Mouse (Mus musculus) embryonic facial prominence, embryonic 10.5 days (tissue): ENCODE data around the gene Fam20b. TPM values are rescaled to one million over a fixed set of nuclear protein-coding genes. Genes with fewer than 3 reads are reported as not detected.
"Not testable (repeated sequence)": the region's sequence is repeated elsewhere in the genome, so short reads cannot be mapped to it uniquely, and the experiment has no call there.

Source experiments
- DNase-seq: peaks from one replicate; pipeline ENCODE4 v3.0.0-alpha.2; 2017; ENCODE audit warnings: low spot score
- H3K27ac ChIP-seq: fragments of 300-500 bp; sonication (generic); replicated peaks from 2 replicates; pipeline ENCODE4 v1.5.1; 2016; ENCODE audit warnings: mild to moderate bottlenecking
- H3K27me3 ChIP-seq: fragments of 300-500 bp; sonication (generic); replicated peaks from 2 replicates; pipeline ENCODE4 v1.6.1; 2016; ENCODE audit warnings: low read depth, mild to moderate bottlenecking; ENCODE audit not compliant: poor library complexity, severe bottlenecking
- H3K36me3 ChIP-seq: fragments of 300-500 bp; sonication (generic); replicated peaks from 2 replicates; pipeline ENCODE4 v1.6.1; 2016; ENCODE audit warnings: mild to moderate bottlenecking, moderate library complexity
- H3K4me1 ChIP-seq: fragments of 300-500 bp; sonication (generic); 2 replicates; pipeline ENCODE4 v1.6.1; 2016
- H3K4me3 ChIP-seq: fragments of 300-500 bp; sonication (generic); 2 replicates; pipeline ENCODE4 v1.5.1; 2016; ENCODE audit warnings: mild to moderate bottlenecking, moderate library complexity
- H3K9me3 ChIP-seq: fragments of 300-500 bp; sonication (generic); 2 replicates; pipeline ENCODE4 v1.6.1; 2016; ENCODE audit warnings: mild to moderate bottlenecking
- WGBS: fragments of 180-500 bp; shearing (Covaris S2); methylation state at CpG from one replicate; pipeline ENCODE4 v1.1.7; 2016; 5-methylcytosine and 5-hydroxymethylcytosine counted together
- polyA plus RNA-seq: library from polyadenylated mRNA; unstranded; fragments of >200 nt; fragmentation: Nextera tagmentation; extraction: Ambion mirVana; gene quantifications from 2 replicates; pipeline ENCODE4 v1.2.1, GENCODE M21; 2016

Fam20b gene
- polyA plus RNA-seq, 1 experiment from 2014 or later: 18.0 TPM

- H3K27ac ChIP-seq: no peak overlapping the region
- H3K9me3 ChIP-seq: no peaks in the 10 kb centered on the region
- WGBS: 36% methylated on average over 12 of the region's 12 CpGs
- peaks cover 24% of the 10 kb centered on the region for H3K27me3 ChIP-seq
- peaks cover 21% of the 10 kb centered on the region for H3K4me1 ChIP-seq
- peaks cover 14% of the 10 kb centered on the region for H3K36me3 ChIP-seq
- DNase-seq: peak; percentile 76
- no peak overlapping the region for H3K4me3 ChIP-seq
Measured at GRCm38 (mm10) chr1:156676171-156676570, 42.7 kb downstream of the Fam20b start.

GRCm38 (mm10) chr1:156674195-156675000 is 44.5 kb downstream of the Fam20b start, which contains the start of gene Tor3a:
Tor3a (minus strand) TSS chr1:156674356.
- peak within 1 kb of the TSS; percentile 72 for H3K27ac ChIP-seq
- H3K4me3 ChIP-seq: peak within 1 kb of the TSS; percentile 76
- H3K9me3 ChIP-seq: no peaks in the 10 kb centered on the region
- peak; percentile 78 for DNase-seq
- H3K36me3 ChIP-seq: no peaks in the 10 kb centered on the region
- 8% methylated on average over 37 of the region's 37 CpGs for WGBS
- peaks cover 24% of the 10 kb centered on the region for H3K27me3 ChIP-seq
- peaks cover 24% of the 10 kb centered on the region for H3K4me1 ChIP-seq

- Histone ChIP-seq H3K4me1 (peaks cover 32% of the 10 kb centered on the region), H3K36me3 (no peaks in the 10 kb centered on the region), H3K27ac (peak overlapping the region; percentile 72), H3K27me3 (peaks cover 24% of the 10 kb centered on the region), H3K4me3 (peak overlapping the region; percentile 76), H3K9me3 (no peaks in the 10 kb centered on the region)
- WGBS: 1% methylated on average over 29 of the region's 29 CpGs
- DNase-seq: peak; percentile 53
Measured at GRCm38 (mm10) chr1:156673476-156674194, 45.3 kb downstream of the Fam20b start.

GRCm38 (mm10) chr1:156672720-156673475 is 46.0 kb downstream of the Fam20b start:
- peaks cover 24% of the 10 kb centered on the region for H3K27me3 ChIP-seq
- DNase-seq: peak; percentile 29
- no peaks in the 10 kb centered on the region for H3K9me3 ChIP-seq
- H3K27ac ChIP-seq: no peak overlapping the region; the same call in 1 of the 2 replicates
- H3K36me3 ChIP-seq: no peaks in the 10 kb centered on the region
- WGBS: 6% methylated on average over 14 of the region's 14 CpGs
- peaks cover 36% of the 10 kb centered on the region for H3K4me1 ChIP-seq
- H3K4me3 ChIP-seq: peak overlapping the region; percentile 76

GRCm38 (mm10) chr1:156671921-156672320 is 47.0 kb downstream of the Fam20b start:
- Histone ChIP-seq H3K36me3 (no peaks in the 10 kb centered on the region), H3K4me3 (no peak overlapping the region), H3K9me3 (no peaks in the 10 kb centered on the region), H3K4me1 (peaks cover 37% of the 10 kb centered on the region), H3K27ac (no peak overlapping the region), H3K27me3 (peaks cover 24% of the 10 kb centered on the region)
- WGBS: 92% methylated on average over 3 of the region's 3 CpGs
- DNase-seq: no peak

- Histone ChIP-seq H3K9me3 (no peaks in the 10 kb centered on the region), H3K4me3 (no peak overlapping the region), H3K4me1 (peaks cover 42% of the 10 kb centered on the region), H3K27ac (no peak overlapping the region), H3K36me3 (no peaks in the 10 kb centered on the region), H3K27me3 (peaks cover 16% of the 10 kb centered on the region)
- DNase-seq: no peak
- WGBS: 44% methylated on average over 11 of the region's 11 CpGs
Measured at GRCm38 (mm10) chr1:156669208-156669983, 49.5 kb downstream of the Fam20b start.

GRCm38 (mm10) chr1:156668602-156669001 is 50.3 kb downstream of the Fam20b start:
- Histone ChIP-seq H3K9me3 (no peaks in the 10 kb centered on the region), H3K36me3 (no peaks in the 10 kb centered on the region), H3K27me3 (peaks cover 10% of the 10 kb centered on the region), H3K4me1 (peaks cover 34% of the 10 kb centered on the region), H3K4me3 (no peak overlapping the region), H3K27ac (0 out of 2 replicates have a peak overlapping the region, but pooled peaks have one; percentile 4)
- 25% methylated on average over 5 of the region's 5 CpGs for WGBS
- DNase-seq: no peak

GRCm38 (mm10) chr1:156667141-156667926 is 51.6 kb downstream of the Fam20b start:
- Histone ChIP-seq H3K4me3 (no peak overlapping the region), H3K9me3 (no peaks in the 10 kb centered on the region), H3K27ac (no peak overlapping the region), H3K4me1 (peaks cover 24% of the 10 kb centered on the region), H3K27me3 (no peaks in the 10 kb centered on the region; the same call in 1 of the 2 replicates), H3K36me3 (no peaks in the 10 kb centered on the region)
- no peak for DNase-seq
- WGBS: 89% methylated on average over 23 of the region's 23 CpGs

- WGBS: 89% methylated on average over 8 of the region's 8 CpGs
- no peaks in the 10 kb centered on the region for H3K9me3 ChIP-seq
- H3K36me3 ChIP-seq: peaks cover 6% of the 10 kb centered on the region; the same call in 1 of the 2 replicates
- H3K27me3 ChIP-seq: no peaks in the 10 kb centered on the region
- H3K4me3 ChIP-seq: no peak overlapping the region
- DNase-seq: no peak
- peaks cover 24% of the 10 kb centered on the region for H3K4me1 ChIP-seq
- no peak overlapping the region for H3K27ac ChIP-seq
Measured at GRCm38 (mm10) chr1:156665777-156666176, 53.1 kb downstream of the Fam20b start.

- H3K27ac ChIP-seq, DNase-seq, H3K9me3 ChIP-seq, H3K4me1 ChIP-seq, H3K36me3 ChIP-seq, H3K27me3 ChIP-seq, H3K4me3 ChIP-seq: not testable (repeated sequence)
- WGBS: 74% methylated on average over 21 of the region's 21 CpGs
Measured at GRCm38 (mm10) chr1:156660660-156661236, 58.1 kb downstream of the Fam20b start.
